Mouse (Mus musculus) forebrain, embryonic 11.5 days (tissue): ENCODE data around the gene Itga7. TPM values are rescaled to one million over a fixed set of nuclear protein-coding genes. Genes with fewer than 3 reads are reported as not detected.

ENCODE experiments used
- ATAC-seq: fragments of 200-750 bp; cut with Nextera tagmentation; replicated peaks from 2 replicates; pipeline ENCODE4 v1.8.0; 2017; ENCODE audit warnings: moderate TSS enrichment; ENCODE audit not compliant: low FRiP score
- DNase-seq: peaks from one replicate; pipeline ENCODE4 v3.0.0-alpha.2; 2017; ENCODE audit warnings: low spot score
- H3K27ac ChIP-seq: fragments of 300-500 bp; sonication (generic); 2 replicates; pipeline ENCODE4 v1.5.1; 2014; ENCODE audit warnings: low read depth, low read length
- H3K27me3 ChIP-seq: fragments of 300-500 bp; sonication (generic); 2 replicates; pipeline ENCODE4 v1.6.1; 2014; ENCODE audit warnings: mild to moderate bottlenecking, low read length, mixed read lengths; ENCODE audit not compliant: control insufficient read depth, insufficient read depth
- H3K36me3 ChIP-seq: fragments of 300-500 bp; sonication (generic); 2 replicates; pipeline ENCODE4 v1.6.1; 2014; ENCODE audit warnings: mild to moderate bottlenecking, low read length, moderate library complexity, mixed read lengths; ENCODE audit not compliant: control insufficient read depth, insufficient read depth
- H3K4me1 ChIP-seq: fragments of 300-500 bp; sonication (generic); replicated peaks from 2 replicates; pipeline ENCODE4 v1.6.1; 2014; ENCODE audit warnings: low read length, mixed read lengths; ENCODE audit not compliant: control insufficient read depth, insufficient read depth
- H3K4me2 ChIP-seq: fragments of 300-500 bp; sonication (generic); 2 replicates; pipeline ENCODE4 v1.6.1; 2014; ENCODE audit warnings: low read depth, mild to moderate bottlenecking, low read length, moderate library complexity, mixed read lengths; ENCODE audit not compliant: severe bottlenecking
- H3K4me3 ChIP-seq: fragments of 300-500 bp; sonication (generic); 2 replicates; pipeline ENCODE4 v1.5.1; 2014; ENCODE audit warnings: low read depth, low read length
- H3K9ac ChIP-seq: fragments of 300-500 bp; sonication (generic); 2 replicates; pipeline ENCODE4 v1.6.1; 2014; ENCODE audit warnings: low read length
- H3K9me3 ChIP-seq: fragments of 300-500 bp; sonication (generic); 2 replicates; pipeline ENCODE4 v1.6.1; 2016; ENCODE audit warnings: low read length, mixed read lengths; ENCODE audit not compliant: control insufficient read depth
- WGBS: fragments of 180-500 bp; shearing (Covaris S2); extraction: QIAGEN DNeasy Blood & Tissue Kit; methylation state at CpG from one replicate; pipeline ENCODE4 v1.1.7; 2014; 5-methylcytosine and 5-hydroxymethylcytosine counted together
- polyA plus RNA-seq: library from polyadenylated mRNA; unstranded; fragments of >200 nt; fragmentation: Nextera tagmentation; extraction: Ambion mirVana; gene quantifications from 2 replicates; pipeline ENCODE4 v1.2.1, GENCODE M21; 2014

Itga7 gene
- polyA plus RNA-seq, 1 experiment from 2014 or later, result 0.69 TPM

DNA sequence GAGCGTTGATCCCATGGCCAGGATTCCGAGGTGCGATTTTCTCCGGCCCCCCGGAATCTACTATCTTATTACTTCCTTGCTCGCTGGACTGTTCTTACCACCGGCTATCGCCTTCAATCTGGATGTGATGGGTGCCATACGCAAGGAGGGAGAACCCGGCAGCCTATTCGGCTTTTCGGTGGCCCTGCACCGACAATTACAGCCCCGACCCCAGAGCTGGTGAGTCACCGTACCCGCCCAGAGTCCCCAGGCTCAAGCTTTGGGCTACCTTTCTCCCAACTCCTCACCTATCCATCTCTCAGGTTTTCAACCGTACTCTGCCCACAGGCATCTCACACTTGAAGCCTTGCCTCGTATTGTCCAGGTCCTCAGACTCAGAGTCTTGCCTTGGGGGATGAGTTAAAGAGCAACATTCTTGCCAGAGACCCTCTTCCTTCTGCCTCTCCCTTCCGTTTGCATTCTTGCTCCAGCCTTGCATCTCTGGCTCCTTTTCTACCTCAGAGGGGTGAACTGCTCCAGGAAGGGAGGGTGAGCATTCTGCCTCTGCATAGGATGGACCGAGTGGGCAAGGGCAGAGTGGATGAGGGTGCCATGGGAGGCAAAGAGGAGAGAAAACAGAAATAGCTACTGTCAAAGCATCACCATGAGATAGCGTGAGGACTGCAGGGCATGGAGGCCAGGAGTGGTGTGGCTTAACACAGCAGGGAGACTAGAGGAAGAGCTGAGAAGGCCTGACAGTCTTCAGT is 531 bp downstream of the Itga7 start:
- no peaks in the 10 kb centered on the region for H3K9me3 ChIP-seq
- H3K27me3 ChIP-seq, result peaks cover 31% of the 10 kb centered on the region
- no peaks in the 10 kb centered on the region for H3K36me3 ChIP-seq
- H3K4me1 ChIP-seq, result no peaks in the 10 kb centered on the region
- DNase-seq, result no peak
- peak overlapping the region; percentile 40 for H3K4me3 ChIP-seq
- no peak overlapping the region for H3K27ac ChIP-seq
- H3K9ac ChIP-seq, result peak overlapping the region; percentile 48; the same call in 1 of the 2 replicates
- 0 out of 2 replicates have a peak, but pooled peaks have one; percentile 21 for ATAC-seq
- WGBS, result 2% methylated on average over 21 of the region's 21 CpGs
- peak overlapping the region; percentile 83 for H3K4me2 ChIP-seq

DNA sequence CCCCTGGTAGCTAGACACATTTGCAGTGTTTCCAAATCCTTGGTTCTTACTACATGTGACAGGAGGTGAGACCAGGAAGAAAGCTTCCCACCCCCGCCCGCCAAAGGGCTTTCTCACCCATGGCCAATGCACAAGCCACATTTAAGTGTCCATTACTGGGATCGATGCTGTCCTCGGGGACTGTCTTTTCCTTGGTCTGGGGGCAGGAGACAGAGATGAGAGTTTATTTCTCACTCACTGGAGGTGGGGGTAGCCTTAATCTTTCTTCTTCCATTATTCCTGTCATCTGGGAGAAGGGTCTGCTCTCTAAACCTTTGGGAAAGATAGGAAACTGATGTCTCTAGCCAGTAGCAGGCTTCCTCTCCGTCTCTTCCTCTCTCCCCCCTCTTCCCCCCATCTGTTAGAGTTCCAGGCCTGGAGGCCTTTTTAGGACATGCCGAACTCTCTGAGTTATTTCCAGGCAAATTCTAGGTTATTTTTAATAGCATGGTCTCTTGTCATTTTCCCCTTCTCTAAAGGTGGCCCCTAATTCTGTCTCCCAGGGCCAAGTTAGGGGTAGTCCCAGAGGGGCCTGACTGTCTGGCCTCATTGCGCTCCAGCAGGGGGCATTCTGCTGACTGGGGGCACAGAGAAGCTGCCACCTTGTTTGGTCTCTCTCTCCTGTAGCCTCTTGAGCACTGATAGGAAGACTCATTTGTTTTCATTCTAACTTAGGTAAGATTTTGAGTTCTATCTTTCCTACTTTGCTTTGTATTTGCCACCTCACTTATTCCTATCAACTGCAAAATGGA is 1.6 kb downstream of the Itga7 start:
- no peak overlapping the region for H3K4me2 ChIP-seq
- H3K27ac ChIP-seq, result no peak overlapping the region
- WGBS, result 64% methylated on average over 7 of the region's 7 CpGs
- H3K9ac ChIP-seq, result no peak overlapping the region
- peaks cover 31% of the 10 kb centered on the region for H3K27me3 ChIP-seq
- H3K9me3 ChIP-seq, result no peaks in the 10 kb centered on the region
- no peak overlapping the region for H3K4me3 ChIP-seq
- ATAC-seq (no peak), DNase-seq (no peak)
- no peaks in the 10 kb centered on the region for H3K4me1 ChIP-seq
- no peaks in the 10 kb centered on the region for H3K36me3 ChIP-seq

DNA sequence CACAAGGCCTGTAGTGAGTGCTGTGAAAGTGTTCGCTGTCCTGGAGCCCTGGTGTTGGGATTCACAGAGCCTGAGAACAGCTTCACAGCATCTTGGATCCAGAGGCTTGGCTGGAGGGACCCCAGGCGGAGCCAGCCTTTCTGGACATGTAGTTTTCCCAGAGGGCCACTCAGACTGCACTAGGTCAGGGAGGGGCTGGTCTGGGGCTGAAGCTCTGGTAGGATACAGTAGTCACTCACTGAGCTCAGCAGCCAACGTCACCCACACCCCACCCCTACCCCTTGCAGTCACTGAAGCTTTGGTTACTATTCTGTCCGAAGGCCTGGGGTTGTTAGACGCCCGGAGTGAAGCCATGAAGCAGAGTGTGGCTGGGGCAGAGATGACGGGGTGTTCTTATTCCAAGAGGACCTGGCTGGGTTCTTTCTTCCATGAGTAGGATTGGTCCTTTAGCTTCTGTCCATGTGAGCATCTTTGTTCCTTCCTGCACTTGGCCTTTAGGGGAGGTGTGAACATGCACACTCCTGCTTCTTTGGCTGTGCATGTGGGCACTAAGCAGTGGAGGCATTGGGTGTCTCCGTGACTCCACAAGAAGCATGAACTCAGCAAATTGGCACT is 2.3 kb downstream of the Itga7 start:
- Histone ChIP-seq H3K4me1 (no peaks in the 10 kb centered on the region), H3K4me3 (no peak overlapping the region), H3K4me2 (no peak overlapping the region), H3K27ac (no peak overlapping the region), H3K36me3 (no peaks in the 10 kb centered on the region), H3K9ac (no peak overlapping the region), H3K9me3 (no peaks in the 10 kb centered on the region), H3K27me3 (peaks cover 30% of the 10 kb centered on the region)
- DNase-seq (no peak), ATAC-seq (no peak)
- WGBS, result 69% methylated on average over 8 of the region's 8 CpGs

DNA sequence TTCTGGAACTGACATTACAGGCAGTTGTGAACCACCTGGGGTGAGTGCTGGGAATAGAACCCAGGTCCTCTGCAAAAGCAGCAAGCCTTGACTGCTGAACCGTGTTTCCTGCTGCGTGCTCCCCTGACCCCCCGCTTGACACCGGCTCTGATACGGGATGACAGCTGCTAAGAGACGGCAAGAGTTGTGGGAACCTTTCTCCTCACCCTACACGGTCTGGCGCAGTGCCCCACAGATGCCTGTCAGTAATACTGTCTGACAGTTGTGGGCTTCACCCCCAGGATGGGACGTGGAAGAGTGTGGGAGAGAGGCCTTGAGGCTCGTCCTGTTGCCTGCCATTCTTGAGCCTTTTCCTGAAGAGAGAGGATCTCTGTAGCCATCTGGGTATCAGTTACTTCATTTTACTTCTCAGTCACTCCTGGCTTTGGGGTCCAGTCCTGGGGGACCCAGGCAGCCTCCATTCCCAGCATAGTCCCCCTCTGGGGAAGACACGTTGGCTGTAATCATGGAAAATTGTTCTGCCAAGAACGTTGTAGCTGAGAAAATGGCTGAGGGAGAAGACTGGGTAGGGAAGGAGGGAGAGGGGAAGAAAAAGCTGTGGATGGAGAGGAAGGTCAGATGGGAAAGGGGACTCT is 4.3 kb downstream of the Itga7 start:
- no peak for ATAC-seq
- no peaks in the 10 kb centered on the region for H3K4me1 ChIP-seq
- H3K4me2 ChIP-seq, result no peak overlapping the region
- no peak overlapping the region for H3K4me3 ChIP-seq
- no peak overlapping the region for H3K9ac ChIP-seq
- H3K27ac ChIP-seq, result no peak overlapping the region
- no peaks in the 10 kb centered on the region for H3K36me3 ChIP-seq
- no peaks in the 10 kb centered on the region for H3K9me3 ChIP-seq
- peaks cover 24% of the 10 kb centered on the region for H3K27me3 ChIP-seq
- no peak for DNase-seq
- WGBS, result 77% methylated on average over 12 of the region's 12 CpGs

DNA sequence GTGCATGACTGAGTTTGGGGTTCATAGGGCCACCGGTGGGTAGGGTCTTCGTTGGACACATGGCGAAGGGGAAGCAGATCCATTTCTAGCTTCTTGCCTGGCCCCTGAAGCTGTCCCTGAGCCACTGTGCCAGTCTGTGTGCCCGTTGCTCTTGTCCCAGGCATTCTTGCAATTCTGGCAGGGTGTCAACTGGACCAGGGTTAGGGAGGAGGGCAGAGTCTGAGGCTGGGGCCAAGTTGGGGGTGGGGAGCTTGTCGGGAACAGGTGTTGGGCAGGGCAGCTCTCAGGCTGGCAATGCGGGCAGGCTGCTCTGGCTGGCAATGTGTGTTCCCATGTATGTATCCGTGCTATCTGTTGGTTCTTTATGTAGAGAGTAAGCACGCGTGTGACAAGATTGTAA is 4.8 kb downstream of the Itga7 start:
- no peak overlapping the region for H3K9ac ChIP-seq
- H3K27ac ChIP-seq, result no peak overlapping the region
- no peak for ATAC-seq
- H3K4me1 ChIP-seq, result no peaks in the 10 kb centered on the region
- no peaks in the 10 kb centered on the region for H3K9me3 ChIP-seq
- no peak overlapping the region for H3K4me2 ChIP-seq
- 87% methylated on average over 9 of the region's 9 CpGs for WGBS
- H3K4me3 ChIP-seq, result no peak overlapping the region
- peaks cover 18% of the 10 kb centered on the region for H3K27me3 ChIP-seq
- no peak for DNase-seq
- no peaks in the 10 kb centered on the region for H3K36me3 ChIP-seq

DNA sequence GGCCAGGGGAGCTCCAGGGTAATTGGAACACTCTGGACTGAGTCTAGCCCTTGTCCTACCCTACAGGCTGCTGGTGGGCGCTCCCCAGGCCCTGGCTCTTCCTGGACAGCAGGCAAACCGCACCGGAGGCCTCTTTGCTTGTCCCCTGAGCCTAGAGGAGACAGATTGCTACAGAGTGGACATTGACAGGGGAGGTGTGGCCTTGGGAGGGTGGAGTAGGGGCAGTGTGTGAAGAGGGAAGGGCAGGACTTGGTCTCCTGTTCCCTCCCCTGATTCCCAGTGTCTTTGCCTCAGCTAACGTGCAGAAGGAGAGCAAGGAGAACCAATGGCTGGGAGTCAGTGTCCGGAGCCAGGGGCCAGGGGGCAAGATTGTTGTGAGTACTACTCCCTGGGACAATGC is 5.4 kb downstream of the Itga7 start:
- H3K9ac ChIP-seq, result no peak overlapping the region
- WGBS, result 69% methylated on average over 5 of the region's 5 CpGs
- ATAC-seq (no peak), DNase-seq (no peak)
- H3K27me3 ChIP-seq, result peaks cover 13% of the 10 kb centered on the region
- H3K9me3 ChIP-seq, result no peaks in the 10 kb centered on the region
- H3K36me3 ChIP-seq, result no peaks in the 10 kb centered on the region
- H3K27ac ChIP-seq, result no peak overlapping the region
- no peaks in the 10 kb centered on the region for H3K4me1 ChIP-seq
- no peak overlapping the region for H3K4me2 ChIP-seq
- H3K4me3 ChIP-seq, result no peak overlapping the region

DNA sequence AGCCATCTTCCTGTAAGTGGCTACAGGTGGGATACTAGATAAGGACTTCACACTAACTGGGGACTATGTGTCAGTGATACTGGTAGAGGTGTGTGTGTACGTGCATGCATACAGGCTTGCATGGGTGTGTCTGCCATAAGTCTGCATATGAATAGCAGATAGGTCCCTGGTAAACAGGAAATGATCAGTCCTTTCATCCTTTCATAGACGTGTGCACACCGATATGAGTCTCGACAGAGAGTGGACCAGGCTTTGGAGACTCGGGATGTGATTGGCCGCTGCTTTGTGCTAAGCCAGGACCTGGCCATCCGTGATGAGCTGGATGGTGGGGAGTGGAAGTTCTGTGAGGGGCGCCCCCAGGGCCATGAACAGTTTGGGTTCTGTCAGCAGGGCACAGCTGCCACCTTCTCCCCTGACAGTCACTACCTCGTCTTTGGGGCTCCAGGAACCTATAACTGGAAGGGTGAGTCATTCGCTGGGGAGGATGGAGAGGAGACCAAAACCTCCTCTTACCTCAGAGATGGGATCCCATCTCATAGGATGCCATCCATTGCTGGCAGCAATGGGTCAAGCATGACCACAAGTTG is 7.0 kb downstream of the Itga7 start:
- H3K4me3 ChIP-seq, result no peak overlapping the region
- ATAC-seq (no peak), DNase-seq (no peak)
- no peaks in the 10 kb centered on the region for H3K9me3 ChIP-seq
- H3K27me3 ChIP-seq, result peaks cover 2% of the 10 kb centered on the region; the same call in 1 of the 2 replicates
- no peak overlapping the region for H3K27ac ChIP-seq
- H3K4me2 ChIP-seq, result no peak overlapping the region
- H3K9ac ChIP-seq, result no peak overlapping the region
- no peaks in the 10 kb centered on the region for H3K4me1 ChIP-seq
- WGBS, result 85% methylated on average over 10 of the region's 10 CpGs
- H3K36me3 ChIP-seq, result no peaks in the 10 kb centered on the region

DNA sequence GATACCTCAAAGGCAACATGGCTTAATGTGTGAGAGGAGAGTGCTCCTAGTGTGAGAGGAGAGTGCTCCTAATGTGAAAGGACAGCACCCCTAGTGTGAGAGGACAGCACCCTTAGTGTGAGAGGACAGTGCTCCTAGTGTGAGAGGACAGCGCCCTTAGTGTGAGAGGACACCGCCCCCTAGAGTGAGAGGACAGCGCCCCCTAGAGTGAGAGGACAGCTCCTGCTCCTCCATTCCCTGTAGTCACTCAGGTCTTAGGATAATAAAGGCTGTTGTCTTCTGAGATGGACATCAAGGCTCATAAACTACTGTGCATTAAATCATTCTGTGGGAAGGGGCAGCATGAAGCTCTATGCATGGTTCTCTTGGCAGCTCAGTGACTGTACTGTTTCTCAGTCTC is 12.1 kb downstream of the Itga7 start:
- no peaks in the 10 kb centered on the region for H3K9me3 ChIP-seq
- no peak for ATAC-seq
- H3K4me2 ChIP-seq, result no peak overlapping the region
- H3K4me3 ChIP-seq, result no peak overlapping the region
- H3K27ac ChIP-seq, result no peak overlapping the region
- H3K4me1 ChIP-seq, result no peaks in the 10 kb centered on the region
- no peaks in the 10 kb centered on the region for H3K27me3 ChIP-seq
- DNase-seq, result no peak
- H3K9ac ChIP-seq, result no peak overlapping the region
- no peaks in the 10 kb centered on the region for H3K36me3 ChIP-seq
- WGBS, result 8% methylated on average over 3 of the region's 3 CpGs
